Mouse (Mus musculus) bone marrow macrophage, adult 2 months (primary cell): ENCODE data around the gene Tox2. TPM values are rescaled to one million over a fixed set of nuclear protein-coding genes. Genes with fewer than 3 reads are reported as not detected.

Experiments
- H3K27ac ChIP-seq: 2 replicates; pipeline ENCODE4 v1.5.1; 2012; ENCODE audit warnings: low read depth, low read length; ENCODE audit not compliant: insufficient read depth
- H3K4me1 ChIP-seq: 2 replicates; pipeline ENCODE4 v1.6.1; 2012; ENCODE audit warnings: low read length; ENCODE audit not compliant: control insufficient read depth, insufficient read depth
- H3K4me3 ChIP-seq: 2 replicates; pipeline ENCODE4 v1.5.1; 2012; ENCODE audit warnings: mild to moderate bottlenecking, low read length, moderate library complexity; ENCODE audit not compliant: insufficient read depth
- CTCF ChIP-seq: IDR thresholded peaks from 2 replicates; pipeline ENCODE4 v1.5.1; 2012; ENCODE audit warnings: low read depth, mild to moderate bottlenecking, low read length, moderate library complexity
- POLR2A ChIP-seq: IDR thresholded peaks from 2 replicates; pipeline ENCODE4 v1.6.1; 2012; ENCODE audit warnings: mild to moderate bottlenecking, low read depth, low read length, borderline replicate concordance
- polyA plus RNA-seq: library from polyadenylated mRNA; stranded (reverse); fragments of >200 nt; gene quantifications from 2 replicates; pipeline ENCODE4 v1.2.4, GENCODE M21; 2012; ENCODE audit not compliant: missing spikeins, insufficient read depth, insufficient read length

Gene Tox2
- polyA plus RNA-seq, 1 experiment: 3.2 TPM

DNA sequence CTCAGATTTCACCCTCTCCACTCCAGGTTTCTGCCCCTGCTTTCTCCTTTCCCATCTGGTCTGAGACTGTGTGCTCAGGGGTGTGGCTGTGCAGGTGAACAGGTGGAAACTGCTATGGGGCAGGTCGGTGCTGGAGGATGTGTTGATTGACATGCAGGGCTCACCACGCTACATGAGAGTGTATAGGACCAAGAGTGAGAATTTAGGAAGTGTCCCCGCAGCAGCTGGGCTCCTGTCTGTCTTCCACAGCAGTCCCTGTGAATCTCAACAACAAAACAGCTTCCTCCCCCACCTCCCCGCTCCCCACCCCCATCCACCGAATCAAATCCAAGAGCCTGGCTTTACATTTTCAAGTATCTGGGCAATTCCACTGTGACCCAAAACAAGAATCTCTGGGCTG is 13.3 kb upstream of the Tox2 start:
- TF ChIP-seq POLR2A: no peak
- no peak for TF ChIP-seq CTCF
- Histone ChIP-seq H3K27ac (no peak overlapping the region), H3K4me3 (no peak overlapping the region), H3K4me1 (no peaks in the 10 kb centered on the region)

DNA sequence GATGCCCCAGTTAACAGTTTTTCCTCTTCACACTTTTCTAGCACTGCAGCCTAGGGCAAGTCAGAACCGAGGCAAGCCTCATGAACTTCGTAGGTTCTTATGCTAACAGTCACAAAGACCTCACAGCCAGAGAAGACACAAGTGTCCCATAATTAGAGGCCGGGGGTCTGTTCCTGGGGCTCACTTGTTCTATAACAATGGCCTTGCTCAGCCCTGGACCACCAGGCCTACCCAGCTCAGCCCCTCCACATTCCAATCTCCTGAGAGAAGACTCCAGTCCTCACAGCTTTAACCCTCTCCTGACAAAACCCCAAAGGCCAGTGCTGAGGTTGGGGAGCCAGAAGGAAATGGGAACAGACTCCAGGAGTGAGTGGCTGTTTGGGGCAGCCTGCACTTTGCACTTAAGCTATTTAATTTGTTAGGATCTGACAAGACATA is 12.9 kb upstream of the Tox2 start:
- Histone ChIP-seq H3K27ac (no peak overlapping the region), H3K4me1 (no peaks in the 10 kb centered on the region), H3K4me3 (no peak overlapping the region)
- TF ChIP-seq POLR2A (no peak), CTCF (no peak)

DNA sequence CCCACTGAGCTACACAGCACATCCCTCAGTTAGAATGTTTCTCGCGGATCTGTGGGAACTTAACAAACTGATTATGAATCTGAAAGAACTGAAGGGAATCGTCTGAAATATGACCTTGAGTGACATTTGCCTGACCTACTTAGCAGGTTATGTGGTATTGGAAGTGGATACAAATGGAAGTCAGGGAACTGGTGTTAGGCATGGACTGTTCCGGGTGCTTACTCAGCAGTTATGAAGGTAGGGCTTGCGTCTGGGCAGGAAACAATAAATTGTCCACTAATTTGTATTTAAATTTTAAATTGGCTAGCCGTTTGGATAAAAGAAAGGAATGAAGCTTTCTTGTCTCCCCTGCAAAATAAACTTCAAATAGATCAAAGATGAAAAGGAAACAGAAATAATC is 10.4 kb upstream of the Tox2 start:
- TF ChIP-seq CTCF (no peak), POLR2A (no peak)
- Histone ChIP-seq H3K27ac (no peak overlapping the region), H3K4me3 (no peak overlapping the region), H3K4me1 (no peaks in the 10 kb centered on the region)

DNA sequence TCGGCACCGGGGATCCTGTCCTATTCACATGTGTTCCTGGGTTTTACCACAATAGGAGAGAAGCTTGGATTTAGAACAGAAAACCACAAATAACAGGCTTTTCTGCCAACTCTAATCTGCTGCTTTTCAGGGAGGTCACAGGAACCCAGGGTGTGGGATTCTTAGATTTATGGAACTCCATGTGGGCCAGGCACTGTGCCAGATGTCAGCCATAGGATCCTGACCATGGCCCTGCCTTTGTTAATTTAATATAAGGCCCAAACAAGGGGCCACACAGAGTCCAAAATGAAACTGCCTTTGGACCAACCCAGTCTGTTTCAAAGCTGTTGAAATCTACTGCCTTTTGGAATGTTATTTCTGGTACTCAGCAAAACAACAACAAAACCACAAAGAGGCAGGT is 8.9 kb upstream of the Tox2 start:
- Histone ChIP-seq H3K27ac (no peak overlapping the region), H3K4me3 (no peak overlapping the region), H3K4me1 (no peaks in the 10 kb centered on the region)
- TF ChIP-seq POLR2A: no peak
- TF ChIP-seq CTCF: no peak

DNA sequence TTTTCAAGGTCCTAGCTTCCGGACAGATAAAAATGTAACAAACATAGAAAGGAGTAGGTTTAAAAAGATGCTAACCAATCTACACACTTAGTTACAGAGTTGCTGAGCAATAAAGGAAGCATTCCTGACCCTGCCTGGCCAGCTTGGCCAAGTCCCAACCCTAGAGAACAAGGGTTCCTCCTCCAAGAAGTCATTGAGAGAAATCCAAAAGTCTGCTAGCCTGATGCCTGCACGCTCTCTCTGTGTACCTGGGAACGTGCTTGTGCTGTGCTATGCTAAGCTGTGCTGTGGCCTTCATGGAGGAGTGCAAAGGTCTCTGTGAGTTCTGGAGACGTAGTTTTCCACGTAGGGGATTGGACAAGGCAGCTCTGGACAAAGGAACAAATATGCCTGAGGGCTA is 8.4 kb upstream of the Tox2 start:
- Histone ChIP-seq H3K4me3 (no peak overlapping the region), H3K4me1 (no peaks in the 10 kb centered on the region), H3K27ac (no peak overlapping the region)
- no peak for TF ChIP-seq CTCF

DNA sequence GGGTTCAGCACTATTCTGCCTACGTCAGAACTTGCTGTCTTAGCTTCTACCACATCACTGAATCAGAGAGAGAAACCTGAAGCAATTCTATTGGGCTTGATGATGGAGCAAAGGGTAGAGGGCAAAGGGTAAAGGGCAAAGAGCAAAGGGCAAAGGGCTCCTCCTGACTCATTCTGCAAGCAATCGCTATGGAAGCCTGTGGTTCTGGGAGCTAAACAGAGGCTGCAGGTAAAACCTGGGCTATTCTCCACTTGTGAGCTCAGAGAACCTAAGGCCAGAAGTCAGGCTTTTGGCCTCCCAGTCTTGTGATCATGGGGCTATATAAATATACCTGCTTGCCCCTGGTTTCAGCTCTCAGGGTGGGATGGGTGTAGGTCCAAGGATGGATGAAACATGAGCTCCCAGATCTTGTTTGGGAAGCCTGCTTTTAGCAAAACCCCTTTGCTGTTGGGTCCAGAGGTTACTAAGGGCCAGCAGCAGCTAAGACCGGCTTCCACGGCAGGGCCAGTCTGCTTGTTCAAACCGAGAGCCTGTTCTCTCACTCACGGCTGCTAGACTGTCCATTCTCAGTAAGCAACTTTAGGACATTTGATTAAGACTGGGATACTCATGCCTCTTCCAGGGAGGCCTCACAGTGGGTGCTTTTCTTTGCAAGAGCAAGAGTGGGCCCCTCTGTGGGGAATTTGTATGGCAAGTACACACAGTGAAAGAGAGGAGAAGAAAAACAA is 7.7 kb upstream of the Tox2 start:
- TF ChIP-seq POLR2A (no peak), CTCF (no peak)
- Histone ChIP-seq H3K27ac (no peak overlapping the region), H3K4me3 (no peak overlapping the region), H3K4me1 (no peaks in the 10 kb centered on the region)

DNA sequence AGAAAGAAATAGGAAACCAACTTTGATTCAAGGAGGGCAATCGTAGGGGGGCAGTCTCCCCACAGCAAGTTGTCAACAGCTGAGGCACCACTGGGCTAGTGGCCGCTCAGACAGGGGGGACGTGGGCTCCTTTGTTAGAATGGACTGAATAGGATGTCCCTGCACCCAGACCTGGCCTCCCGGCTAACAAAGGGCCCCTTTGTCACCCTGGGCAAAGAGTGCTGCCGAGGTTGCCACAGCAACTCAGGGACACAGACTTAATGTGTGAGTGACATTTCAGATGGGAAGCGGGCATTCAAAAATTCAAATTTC is 7.1 kb upstream of the Tox2 start:
- no peak for TF ChIP-seq CTCF
- no peak overlapping the region for H3K4me3 ChIP-seq
- no peaks in the 10 kb centered on the region for H3K4me1 ChIP-seq
- H3K27ac ChIP-seq: no peak overlapping the region

DNA sequence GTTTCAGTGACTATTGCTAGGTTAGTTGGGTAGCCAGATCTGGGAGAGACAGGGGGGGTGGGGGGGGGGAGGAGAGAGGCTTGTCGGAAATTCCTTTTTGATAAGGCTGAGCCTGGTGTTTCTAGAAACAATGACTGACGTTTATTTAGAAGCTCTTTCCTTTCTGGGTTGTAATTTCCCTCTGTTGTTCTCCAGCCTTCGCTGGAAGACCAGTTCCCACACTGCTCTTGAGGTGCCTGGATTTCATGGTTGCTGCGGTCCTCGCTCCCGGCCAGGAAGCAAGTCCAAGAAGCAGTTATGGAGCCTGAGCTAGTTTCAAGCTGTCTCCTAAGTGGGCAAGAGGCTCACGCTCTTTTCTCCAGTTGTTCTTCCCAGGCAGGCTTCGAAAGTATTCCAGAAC is 1.0 kb upstream of the Tox2 start:
- Histone ChIP-seq H3K27ac (no peak overlapping the region), H3K4me1 (0 out of 2 replicates have a peak, but pooled peaks cover 2% of the 10 kb centered on the region), H3K4me3 (no peak overlapping the region)
- TF ChIP-seq CTCF (no peak), POLR2A (no peak)

DNA sequence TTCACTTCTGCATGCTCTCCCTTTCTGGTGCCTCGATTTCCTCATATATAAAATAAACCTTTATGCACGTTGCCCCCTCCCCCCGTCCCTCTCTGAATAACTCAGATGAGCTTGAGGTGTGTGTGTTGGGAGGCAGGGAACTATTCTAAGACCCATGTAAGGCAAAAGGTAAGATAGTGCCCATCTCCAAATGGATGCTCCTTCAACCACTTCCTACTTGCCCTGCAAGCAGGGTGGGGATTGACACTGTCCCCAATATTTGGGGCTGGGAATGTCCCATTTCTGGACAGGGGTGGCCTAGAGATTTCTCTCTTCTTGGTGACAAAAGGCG is 407 bp upstream of the Tox2 start:
- no peak overlapping the region for H3K27ac ChIP-seq
- H3K4me1 ChIP-seq: 0 out of 2 replicates have a peak, but pooled peaks cover 2% of the 10 kb centered on the region
- no peak for TF ChIP-seq CTCF
- TF ChIP-seq POLR2A: no peak
- H3K4me3 ChIP-seq: peak overlapping the region; percentile 24

DNA sequence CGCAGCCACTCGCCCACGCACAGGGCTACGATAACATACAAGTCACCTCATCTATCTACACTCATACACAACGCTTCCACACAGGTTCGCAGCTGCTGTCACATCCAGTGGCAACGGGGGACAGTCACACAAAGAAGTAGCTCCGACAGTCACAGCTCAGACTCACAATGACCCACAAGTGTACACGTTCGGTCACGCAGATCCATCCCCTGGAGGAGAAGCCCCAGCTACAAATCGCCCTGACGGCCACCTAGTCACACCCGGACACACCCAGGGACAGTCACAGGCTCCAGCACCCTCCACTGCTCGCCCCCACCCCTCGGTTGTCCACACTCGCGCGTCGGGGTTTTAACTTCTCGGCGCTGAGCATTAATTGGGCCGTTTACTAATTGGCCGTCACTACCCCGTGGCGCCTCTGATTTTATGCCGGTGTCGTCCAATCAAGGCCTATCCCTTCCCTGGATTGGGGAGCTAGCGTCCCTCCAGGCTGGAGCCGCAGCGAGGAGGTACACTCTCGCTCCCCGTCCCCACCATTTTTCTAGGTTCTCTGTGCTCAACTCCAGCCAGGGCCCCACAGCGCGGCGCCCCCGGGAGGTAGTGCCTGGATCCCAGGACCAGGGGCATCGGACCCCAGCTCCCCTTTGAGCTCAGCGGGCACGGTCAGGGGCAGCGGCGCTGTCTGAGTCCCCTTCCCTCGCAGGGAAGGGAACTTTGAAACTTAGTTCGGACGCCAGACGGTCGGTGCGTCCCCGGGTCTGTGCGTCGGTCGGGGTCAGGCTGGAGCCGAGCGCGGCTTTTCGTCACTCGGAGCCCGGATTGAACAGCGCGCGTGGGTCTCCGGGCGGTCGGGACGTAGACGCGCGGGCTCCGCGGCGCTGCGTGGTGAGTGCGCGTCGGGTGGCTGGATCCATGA is 966 bp downstream of the Tox2 start:
- peak overlapping the region; percentile 43 for H3K4me3 ChIP-seq
- TF ChIP-seq POLR2A (no peak), CTCF (no peak)

More for the DNA sequence above, 966 bp downstream of the Tox2 start:
- 0 out of 2 replicates have a peak, but pooled peaks cover 2% of the 10 kb centered on the region for H3K4me1 ChIP-seq
- no peak overlapping the region for H3K27ac ChIP-seq
